Mouse (Mus musculus) monocyte, adult 2 months (primary cell): ENCODE data around the gene Gja10.

Experiments used
- DNase-seq, 2 experiments: peaks; one replicate each; pipeline ENCODE4 v3.0.0; 2022; ENCODE audit warnings: low spot score in 2 of 2, low read depth in 1 of 2

The Gja10 gene

GRCm38 (mm10) chr4:32561555-32562095, 40.9 kb downstream of the Gja10 start:
- DNase-seq, result no peak

GRCm38 (mm10) chr4:32560724-32561554, 41.6 kb downstream of the Gja10 start:
- no peak for DNase-seq

GRCm38 (mm10) chr4:32560246-32560645, 42.3 kb downstream of the Gja10 start:
- DNase-seq, result no peak

- DNase-seq, result no peak
Observed at GRCm38 (mm10) chr4:32555506-32555905, 47.1 kb downstream of the Gja10 start.

GRCm38 (mm10) chr4:32551337-32551736, 51.2 kb downstream of the Gja10 start:
- no peak for DNase-seq

GRCm38 (mm10) chr4:32549150-32549549, 53.4 kb downstream of the Gja10 start:
- no peak for DNase-seq
